Mouse (Mus musculus) heart, postnatal 0 days (tissue): ENCODE measurements around the gene Syt12. TPM values are rescaled to one million over a fixed set of nuclear protein-coding genes. Genes with fewer than 3 reads are reported as not detected.
A peak's percentile ranks its signal among the peaks of the same experiment; 100 is the strongest.

Experiments used
- ATAC-seq: fragments of 200-750 bp; cut with Nextera tagmentation; 2 replicates; pipeline ENCODE4 v1.8.0; 2017; ENCODE audit warnings: low read depth, moderate number of reproducible peaks, moderate library complexity; ENCODE audit not compliant: insufficient read depth
- DNase-seq: peaks from one replicate; pipeline ENCODE4 v3.0.0-alpha.2; 2016; ENCODE audit warnings: low spot score
- H3K27ac ChIP-seq: fragments of 300-500 bp; sonication (generic); 2 replicates; pipeline ENCODE4 v1.5.1; 2014; ENCODE audit warnings: low read depth, mild to moderate bottlenecking
- H3K27me3 ChIP-seq: fragments of 300-500 bp; sonication (generic); 2 replicates; pipeline ENCODE4 v1.6.1; 2014; ENCODE audit warnings: low read length, mixed read lengths; ENCODE audit not compliant: control insufficient read depth, insufficient read depth
- H3K36me3 ChIP-seq: fragments of 300-500 bp; sonication (generic); replicated peaks from 2 replicates; pipeline ENCODE4 v1.6.1; 2014; ENCODE audit warnings: low read length, mixed read lengths; ENCODE audit not compliant: control insufficient read depth, insufficient read depth
- H3K4me1 ChIP-seq: fragments of 300-500 bp; sonication (generic); 2 replicates; pipeline ENCODE4 v1.6.1; 2014; ENCODE audit warnings: antibody characterized with exemption; ENCODE audit not compliant: control insufficient read depth, insufficient read depth
- H3K4me2 ChIP-seq: fragments of 300-500 bp; sonication (generic); 2 replicates; pipeline ENCODE4 v1.6.1; 2014; ENCODE audit warnings: low read depth, mild to moderate bottlenecking, low read length, moderate library complexity
- H3K4me3 ChIP-seq: fragments of 300-500 bp; sonication (generic); 2 replicates; pipeline ENCODE4 v1.5.1; 2014; ENCODE audit warnings: low read depth, low read length
- H3K9ac ChIP-seq: fragments of 300-500 bp; sonication (generic); replicated peaks from 2 replicates; pipeline ENCODE4 v1.6.1; 2014; ENCODE audit warnings: low read depth, low read length, mixed read lengths
- H3K9me3 ChIP-seq: fragments of 300-500 bp; sonication (generic); replicated peaks from 2 replicates; pipeline ENCODE4 v1.6.1; 2016; ENCODE audit warnings: low read length; ENCODE audit not compliant: control insufficient read depth
- CTCF ChIP-seq: IDR thresholded peaks from 2 replicates; pipeline ENCODE4 v1.5.1; 2016; ENCODE audit warnings: antibody characterized with exemption, control low read depth, low read depth
- EP300 ChIP-seq: IDR thresholded peaks from 2 replicates; pipeline ENCODE4 v1.6.1; 2016; ENCODE audit warnings: antibody characterized with exemption, low read depth
- WGBS: fragments of 180-500 bp; shearing (Covaris S2); extraction: QIAGEN DNeasy Blood & Tissue Kit; methylation state at CpG from one replicate; pipeline ENCODE4 v1.1.7; 2014; 5-methylcytosine and 5-hydroxymethylcytosine counted together
- polyA plus RNA-seq: library from polyadenylated mRNA; unstranded; fragments of >200 nt; fragmentation: Nextera tagmentation; extraction: Ambion mirVana; gene quantifications from 2 replicates; pipeline ENCODE4 v1.2.1, GENCODE M21; 2015
- total RNA-seq: library from RNA; depleted of rRNA; stranded (reverse); fragments of >200 nt; gene quantifications from 2 replicates; pipeline ENCODE4 v1.2.3, GENCODE M21; 2014; ENCODE audit warnings: low replicate concordance; rRNA removed

Gene Syt12
- total and polyA plus RNA-seq, 2 experiments from 2014 or later = 0.46 to 2.8 TPM

DNA sequence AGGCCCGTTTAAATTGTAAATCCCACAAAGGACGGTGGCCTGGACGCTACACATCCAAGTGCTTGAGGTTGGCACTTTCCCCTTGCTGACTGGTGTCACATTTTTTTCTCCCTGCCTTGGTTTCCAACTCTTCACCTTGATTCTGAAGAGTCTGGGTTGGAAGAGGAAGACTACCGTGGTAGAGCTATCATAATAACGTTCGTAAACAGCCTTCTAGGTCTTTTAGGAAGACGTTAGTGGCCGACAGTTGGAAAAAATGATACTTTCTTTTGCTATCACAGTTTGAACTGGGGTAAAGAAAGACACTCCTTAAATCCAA is 78.7 kb downstream of the Syt12 start:
- no peak for ATAC-seq
- Histone ChIP-seq H3K9me3 (no peaks in the 10 kb centered on the region), H3K27me3 (no peaks in the 10 kb centered on the region), H3K9ac (peak overlapping the region; percentile 76), H3K36me3 (no peaks in the 10 kb centered on the region), H3K4me3 (peak overlapping the region; percentile 100), H3K27ac (peak overlapping the region; percentile 91), H3K4me2 (peak overlapping the region; percentile 92), H3K4me1 (peaks cover 21% of the 10 kb centered on the region)
- TF ChIP-seq CTCF = no peak
- TF ChIP-seq EP300 = no peak
- 44% methylated on average over 8 of the region's 8 CpGs for WGBS
- peak; percentile 20 for DNase-seq

DNA sequence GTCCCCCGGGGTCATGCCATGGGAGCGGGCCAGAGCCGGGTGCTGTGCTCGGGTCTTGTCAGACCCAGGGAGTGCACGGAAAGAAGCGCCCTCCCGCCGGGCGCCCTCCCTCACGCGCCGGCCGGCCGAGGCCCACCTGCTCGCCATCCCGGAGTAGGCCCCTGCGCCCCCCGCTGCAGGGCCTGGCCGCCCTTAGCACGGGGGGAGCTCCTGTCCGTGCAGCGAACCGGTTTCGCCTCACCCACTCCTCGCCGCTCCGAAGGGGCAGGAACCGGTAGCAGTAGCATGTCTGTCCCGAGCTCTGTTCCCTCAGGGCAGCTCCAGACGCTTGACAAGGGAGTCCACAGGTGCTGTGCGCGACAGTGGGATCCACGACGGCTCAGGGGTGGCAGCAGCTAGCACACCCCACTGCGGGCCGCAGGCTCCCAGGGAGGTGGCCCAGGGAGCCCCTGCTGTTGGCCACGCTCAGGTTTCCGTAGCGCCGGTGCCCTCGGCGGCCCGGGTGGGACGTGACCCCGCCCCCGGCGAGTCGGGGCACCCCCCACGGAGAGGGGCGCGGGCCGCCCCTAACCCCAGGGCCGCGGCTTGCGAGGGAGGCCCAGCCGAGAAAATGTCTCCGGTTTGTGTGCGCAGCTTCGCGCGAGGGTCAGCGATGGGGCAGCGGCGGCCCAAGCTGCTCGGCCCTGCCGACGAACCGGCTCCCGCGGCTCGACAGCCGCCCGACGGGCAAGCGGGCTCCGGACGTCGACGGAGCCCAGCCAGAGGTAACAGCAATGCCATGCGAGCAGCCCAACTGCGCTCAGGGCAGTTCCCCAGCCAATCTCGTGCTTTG is 79.2 kb downstream of the Syt12 start, which contains the start of gene Kdm2a:
Kdm2a (minus strand) TSS at position 488 of the 832 bp plus-strand sequence.
- Histone ChIP-seq H3K36me3 (no peaks in the 10 kb centered on the region), H3K9me3 (no peaks in the 10 kb centered on the region), H3K9ac (peak within 1 kb of the TSS; percentile 76), H3K27me3 (no peaks in the 10 kb centered on the region), H3K4me2 (peak within 1 kb of the TSS; percentile 92), H3K4me1 (peaks cover 23% of the 10 kb centered on the region), H3K4me3 (peak within 1 kb of the TSS; percentile 100), H3K27ac (peak within 1 kb of the TSS; percentile 91)
- ATAC-seq (peak; percentile 36), DNase-seq (peak; percentile 19)
- WGBS = 3% methylated on average over 78 of the region's 82 CpGs
- no peak for TF ChIP-seq CTCF
- TF ChIP-seq EP300 = no peak

DNA sequence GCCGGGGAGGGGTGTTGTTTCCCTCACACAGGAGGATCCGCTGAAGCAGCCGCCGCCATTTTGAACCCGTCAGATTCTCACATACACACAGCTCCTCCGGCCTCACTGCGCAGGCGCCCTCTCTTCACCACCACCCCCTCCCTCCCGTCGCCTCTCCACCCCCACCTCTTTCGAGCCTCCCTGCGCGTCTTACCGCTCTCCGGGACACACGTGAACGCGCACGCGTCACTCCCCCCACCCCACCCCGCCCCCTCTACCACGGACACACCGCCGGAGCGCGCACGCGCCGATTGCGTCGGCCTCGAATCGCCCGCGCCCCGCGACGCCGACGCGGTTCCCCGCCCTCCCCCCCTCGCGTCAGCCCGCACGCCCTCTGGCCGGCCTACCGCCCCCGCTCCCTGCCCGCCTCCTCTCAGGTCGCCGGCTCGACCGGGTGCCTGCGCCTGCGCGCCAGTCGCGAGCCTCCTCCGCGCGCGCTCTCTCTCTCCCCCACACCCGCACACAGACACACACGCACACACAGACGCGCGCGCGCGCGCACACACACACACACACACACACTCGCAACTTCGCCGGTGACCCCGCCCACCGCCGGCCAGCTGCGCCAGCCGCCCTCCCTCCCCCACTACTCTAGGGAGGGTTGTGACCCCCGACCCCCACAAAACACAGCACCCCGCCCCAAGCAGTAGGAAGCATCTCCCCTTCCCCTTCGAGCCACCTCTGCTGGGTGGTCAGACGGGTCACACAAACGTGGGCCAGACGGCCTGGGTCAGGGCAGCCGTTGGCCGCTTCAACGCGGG is 80.0 kb downstream of the Syt12 start:
- under 1% methylated on average over 49 of the region's 90 CpGs for WGBS
- H3K27me3 ChIP-seq = no peaks in the 10 kb centered on the region
- H3K4me3 ChIP-seq = peak overlapping the region; percentile 100
- no peaks in the 10 kb centered on the region for H3K36me3 ChIP-seq
- ATAC-seq = peak; percentile 93
- DNase-seq = peak; percentile 98
- peak overlapping the region; percentile 100 for H3K9ac ChIP-seq
- no peak for TF ChIP-seq EP300
- no peak for TF ChIP-seq CTCF
- peak overlapping the region; percentile 98 for H3K27ac ChIP-seq
- no peaks in the 10 kb centered on the region for H3K9me3 ChIP-seq
- H3K4me1 ChIP-seq = peaks cover 23% of the 10 kb centered on the region
- peak overlapping the region; percentile 92 for H3K4me2 ChIP-seq

DNA sequence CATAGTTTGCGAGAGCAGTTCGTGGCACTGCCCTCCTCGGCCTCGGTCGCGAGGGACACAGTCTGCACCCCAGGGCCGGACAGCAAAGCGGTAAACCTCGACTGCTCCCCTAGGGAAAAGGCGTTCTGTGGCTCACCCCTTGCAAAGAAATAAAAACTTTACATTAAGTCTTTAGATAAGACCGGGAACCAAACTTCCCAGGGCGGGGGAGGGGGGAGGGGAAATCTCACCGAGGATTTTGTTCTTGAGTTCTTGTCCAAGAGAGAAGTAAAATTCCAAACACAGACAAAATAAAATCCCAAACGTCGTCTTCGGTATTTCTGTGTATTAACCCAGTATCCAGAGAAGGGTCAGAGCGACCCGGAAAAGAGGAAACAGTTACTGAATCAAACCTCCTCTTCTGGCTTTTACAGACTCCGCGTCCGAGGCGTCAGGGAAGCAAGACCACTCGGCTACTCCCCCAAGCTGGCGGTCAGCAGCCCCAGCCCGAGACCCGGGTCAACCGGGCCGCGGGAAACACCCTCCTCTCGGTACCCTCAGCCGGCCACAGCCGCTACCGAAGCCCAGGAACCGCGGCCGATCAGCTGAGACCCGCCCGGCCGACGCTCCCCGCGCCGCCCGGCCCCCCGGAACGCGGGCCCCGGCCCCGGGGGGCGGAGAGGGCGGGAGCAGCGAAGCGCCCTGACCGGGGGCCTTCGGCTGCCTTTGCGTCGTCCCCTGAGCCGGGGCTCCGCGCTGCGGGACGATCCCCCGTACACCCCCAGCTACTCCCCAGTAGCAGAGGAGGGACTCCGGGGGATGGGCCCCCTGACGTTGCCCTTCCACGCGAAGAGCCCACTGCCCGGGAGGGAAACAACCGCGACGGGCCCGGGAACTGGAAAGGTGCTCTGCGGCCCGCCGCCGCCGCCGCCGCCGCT is 80.9 kb downstream of the Syt12 start:
- WGBS = under 1% methylated on average over 79 of the region's 80 CpGs
- H3K9ac ChIP-seq = peak overlapping the region; percentile 100
- TF ChIP-seq CTCF (no peak), EP300 (no peak)
- H3K4me2 ChIP-seq = peak overlapping the region; percentile 70
- H3K4me1 ChIP-seq = peaks cover 23% of the 10 kb centered on the region
- H3K27me3 ChIP-seq = no peaks in the 10 kb centered on the region
- ATAC-seq = peak; percentile 3
- H3K9me3 ChIP-seq = no peaks in the 10 kb centered on the region
- DNase-seq = peak; percentile 14
- H3K4me3 ChIP-seq = peak overlapping the region; percentile 100
- peaks cover 3% of the 10 kb centered on the region; the same call in 1 of the 2 replicates for H3K36me3 ChIP-seq
- peak overlapping the region; percentile 98 for H3K27ac ChIP-seq

Other genes with a start within 250 kb of the Syt12 start
- 18.6 and 30.8 TPM in 2 replicates for gene Pold4, start 245.5 kb downstream of the Syt12 start, total RNA-seq
- gene Pold4, start 245.5 kb downstream of the Syt12 start, polyA plus RNA-seq = 23.0 and 27.9 TPM in 2 replicates
- 11.5 and 11.6 TPM in 2 replicates for gene Ssh3, start 208.3 kb downstream of the Syt12 start, total RNA-seq
- 6.2 and 6.4 TPM in 2 replicates for gene Ssh3, start 208.3 kb downstream of the Syt12 start, polyA plus RNA-seq
- gene Ankrd13d, start 194.3 kb downstream of the Syt12 start, total RNA-seq = 2.1 and 2.3 TPM in 2 replicates
- gene Ankrd13d, start 194.3 kb downstream of the Syt12 start, polyA plus RNA-seq = 0.40 and 0.41 TPM in 2 replicates
- 50.4 and 50.6 TPM in 2 replicates for gene Grk2, start 171.2 kb downstream of the Syt12 start, total RNA-seq
- gene Grk2, start 171.2 kb downstream of the Syt12 start, polyA plus RNA-seq = 6.9 and 7.8 TPM in 2 replicates
- gene Kdm2a, start 79.2 kb downstream of the Syt12 start, total RNA-seq = 55.0 and 65.3 TPM in 2 replicates
- gene Kdm2a, start 79.2 kb downstream of the Syt12 start, polyA plus RNA-seq = 15.4 and 15.7 TPM in 2 replicates
- gene Rhod, start 38.0 kb downstream of the Syt12 start, total RNA-seq = 24.3 and 35.0 TPM in 2 replicates
- gene Rhod, start 38.0 kb downstream of the Syt12 start, polyA plus RNA-seq = 16.0 and 18.4 TPM in 2 replicates
- not detected in 2 replicates for gene 2010003K11Rik, start 21.1 kb upstream of the Syt12 start, total RNA-seq
- not detected in 2 replicates for gene 2010003K11Rik, start 21.1 kb upstream of the Syt12 start, polyA plus RNA-seq
- 12.4 and 13.8 TPM in 2 replicates for gene Pcx, start 33.0 kb upstream of the Syt12 start, total RNA-seq
- gene Pcx, start 33.0 kb upstream of the Syt12 start, polyA plus RNA-seq = 4.7 and 5.2 TPM in 2 replicates
- 32.2 and 45.8 TPM in 2 replicates for gene Lrfn4, start 138.2 kb upstream of the Syt12 start, total RNA-seq
- 1.7 and 1.9 TPM in 2 replicates for gene Lrfn4, start 138.2 kb upstream of the Syt12 start, polyA plus RNA-seq
- gene Rce1, start 148.2 kb upstream of the Syt12 start, total RNA-seq = 60.6 and 64.6 TPM in 2 replicates
- gene Rce1, start 148.2 kb upstream of the Syt12 start, polyA plus RNA-seq = 24.8 and 25.6 TPM in 2 replicates
- gene Gm960, start 221.2 kb upstream of the Syt12 start, total RNA-seq = 0.43 TPM in 1 of 2 replicates, not detected in the other
- 0.54 and 1.6 TPM in 2 replicates for gene Gm960, start 221.2 kb upstream of the Syt12 start, polyA plus RNA-seq
- gene Sptbn2, start 233.7 kb upstream of the Syt12 start, total RNA-seq = 0.04 TPM in 2 replicates
- 0.05 and 0.12 TPM in 2 replicates for gene Sptbn2, start 233.7 kb upstream of the Syt12 start, polyA plus RNA-seq